Mouse (Mus musculus) A20 (cell line): ENCODE measurements at regions not wholly inside any gene's neighbourhood (a gene's known extent, or its start where the extent isn't known, plus 50 kb on each side); places are given as distances from the start of the nearest gene placed in this dataset.

Experiments
- DNase-seq: peaks from one replicate; pipeline ENCODE4 v3.0.0-alpha.2; 2011; ENCODE audit warnings: low read depth, low spot score

DNA sequence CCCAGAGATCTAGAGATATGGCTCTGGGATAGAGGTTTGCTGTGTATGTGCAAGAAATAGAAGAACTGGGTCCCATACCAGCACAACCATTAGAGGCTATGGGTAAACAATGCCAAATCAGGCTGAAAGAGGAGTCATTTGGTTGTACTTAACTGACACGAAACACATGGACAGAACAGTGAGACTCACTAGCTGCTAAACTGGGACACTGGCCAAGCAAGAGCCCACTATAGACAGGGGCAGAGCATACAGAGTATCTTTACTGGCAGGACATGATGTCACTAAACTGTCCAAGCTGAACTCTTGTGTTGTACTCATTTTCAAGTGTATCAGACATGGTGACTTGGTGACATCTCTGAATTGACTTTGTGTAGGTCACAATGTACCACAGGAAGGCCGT, 371.3 kb upstream of the Dynlrb2 start:
- no peak for DNase-seq

GRCm38 (mm10) chr8:116133084-116133483, 371.7 kb upstream of the Dynlrb2 start:
- DNase-seq: no peak

DNA sequence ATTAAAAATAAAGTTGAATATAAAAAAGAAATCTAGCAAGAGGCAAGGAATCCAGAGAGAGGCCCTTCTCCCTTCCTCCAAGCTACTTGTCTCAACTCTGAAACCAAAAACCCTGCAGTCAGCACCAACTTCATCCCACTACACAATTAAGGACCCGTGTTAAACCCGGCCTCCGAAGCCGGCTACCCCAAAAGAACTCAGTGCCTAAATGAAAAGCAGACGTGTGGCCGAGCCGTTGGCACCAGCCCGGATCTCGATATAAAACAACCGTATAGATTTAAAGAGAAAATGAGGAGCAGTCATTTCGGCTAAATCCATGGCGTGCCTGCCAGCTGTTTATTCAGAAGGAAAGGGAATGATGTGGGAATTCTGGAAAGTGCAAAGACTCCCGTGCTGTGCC, 384.7 kb upstream of the Dynlrb2 start:
- no peak for DNase-seq

- no peak for DNase-seq
Measured at GRCm38 (mm10) chr8:116117919-116118318, 386.9 kb upstream of the Dynlrb2 start.

GRCm38 (mm10) chr8:116116625-116117024, 388.1 kb upstream of the Dynlrb2 start:
- no peak for DNase-seq

GRCm38 (mm10) chr8:116115811-116116372, 388.9 kb upstream of the Dynlrb2 start:
- DNase-seq: no peak

DNA sequence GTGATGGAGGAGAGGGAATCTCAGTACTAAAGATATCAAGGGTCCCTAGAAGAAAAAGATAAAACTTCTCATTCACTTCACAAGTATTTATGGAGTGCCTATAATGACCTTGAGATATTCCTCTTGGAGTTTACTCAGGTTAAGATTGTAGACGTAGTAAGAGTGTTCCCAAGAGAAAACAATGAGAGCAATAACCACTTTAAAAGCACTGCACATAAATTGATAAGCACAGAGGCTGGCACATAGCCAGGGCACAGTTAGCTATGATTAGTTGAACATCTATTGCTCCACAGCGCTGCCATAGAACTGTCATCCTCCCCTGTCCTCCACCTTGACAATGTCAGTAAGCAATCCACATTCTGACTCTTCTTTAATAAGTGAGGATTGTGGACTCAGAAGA, 389.8 kb upstream of the Dynlrb2 start:
- DNase-seq: no peak

- DNase-seq: no peak
Measured at GRCm38 (mm10) chr8:116114502-116114901, 390.3 kb upstream of the Dynlrb2 start.

DNA sequence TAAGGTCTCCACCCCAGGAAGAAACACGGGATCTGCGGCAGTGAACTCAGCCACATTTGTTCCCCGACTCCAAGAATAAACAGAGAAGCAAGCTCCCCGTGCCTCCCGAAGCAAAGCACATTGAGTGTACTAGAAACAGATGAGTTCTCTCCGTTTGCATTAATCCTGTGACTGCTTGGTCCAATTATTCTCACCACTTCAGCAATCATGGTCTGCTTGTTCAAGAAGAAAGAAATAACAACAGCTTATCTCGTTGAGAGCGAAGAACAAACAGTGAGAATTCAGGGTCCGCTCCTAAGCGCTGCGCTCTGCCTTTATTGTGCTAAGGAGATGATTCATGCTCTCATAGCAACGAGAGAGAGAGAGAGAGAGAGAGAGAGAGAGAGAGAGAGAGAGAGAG, 393.6 kb upstream of the Dynlrb2 start:
- DNase-seq: no peak

DNA sequence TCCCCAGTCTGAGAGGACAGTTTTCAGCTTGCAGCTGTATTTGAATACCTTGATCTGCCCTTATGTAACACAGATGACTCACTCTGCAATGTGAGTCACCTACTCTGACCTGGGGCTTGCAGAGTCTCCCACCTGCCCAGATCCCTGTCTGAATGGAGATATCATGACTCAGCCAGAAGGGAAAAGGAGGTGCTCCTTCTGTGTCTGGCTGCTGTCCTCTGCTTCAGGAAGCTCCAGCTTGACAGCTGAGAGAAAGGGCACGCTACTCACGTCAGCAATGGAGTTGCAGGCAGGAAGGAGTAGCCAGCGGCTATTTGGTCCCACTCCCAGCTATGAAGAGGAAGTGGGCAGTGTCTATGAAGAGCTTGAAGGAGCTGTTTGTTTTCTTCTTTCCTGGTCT, 389.1 kb upstream of the Maf start:
- DNase-seq: no peak

- no peak for DNase-seq
Measured at GRCm38 (mm10) chr8:116083156-116083555, 375.6 kb upstream of the Maf start.

- no peak for DNase-seq
Measured at GRCm38 (mm10) chr8:116078849-116079407, 371.3 kb upstream of the Maf start.

DNA sequence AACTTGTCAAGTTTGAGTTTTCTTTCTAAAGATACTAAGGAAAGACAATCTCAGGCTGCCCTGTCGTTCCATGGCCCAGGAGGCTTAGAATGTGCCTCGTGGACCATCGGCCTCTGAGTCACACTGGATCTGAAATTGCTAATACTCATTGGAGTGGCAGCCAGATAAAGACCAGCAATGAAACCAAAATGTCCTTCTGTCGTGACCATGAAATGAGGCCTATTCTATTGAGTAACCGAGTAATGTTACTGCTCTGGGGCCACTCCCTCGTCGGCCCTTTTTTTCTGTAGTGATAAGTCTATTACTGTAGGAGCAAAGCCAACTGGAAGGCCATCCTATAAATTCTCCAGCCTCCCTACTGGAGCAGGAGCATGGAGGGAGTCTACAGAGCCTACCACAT, 363.9 kb upstream of the Maf start:
- DNase-seq: no peak

- no peak for DNase-seq
Measured at GRCm38 (mm10) chr8:116069538-116069937, 361.9 kb upstream of the Maf start.

- DNase-seq: no peak
Measured at GRCm38 (mm10) chr8:116067978-116068375, 360.4 kb upstream of the Maf start.

- DNase-seq: no peak
Measured at GRCm38 (mm10) chr8:116067182-116067977, 359.8 kb upstream of the Maf start.

DNA sequence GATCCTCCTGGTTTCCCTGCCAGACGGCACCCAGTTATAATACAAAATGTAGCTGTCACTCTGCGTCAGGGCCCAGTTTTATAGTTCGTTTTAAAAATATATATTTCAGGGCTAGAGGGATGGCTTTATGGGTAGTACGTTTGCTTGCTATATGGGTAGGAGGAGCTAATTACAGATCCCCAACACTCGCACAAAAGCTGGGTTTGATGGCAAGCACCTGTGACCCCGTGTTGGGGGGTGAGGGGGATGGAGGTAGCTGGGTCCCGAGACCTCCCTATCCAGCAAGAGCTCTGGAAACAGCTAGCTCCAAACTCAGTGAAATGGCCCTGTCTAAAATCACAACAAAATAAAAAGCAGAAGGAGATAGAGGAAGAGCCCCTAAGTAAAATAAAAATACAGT, 358.3 kb upstream of the Maf start:
- DNase-seq: no peak

DNA sequence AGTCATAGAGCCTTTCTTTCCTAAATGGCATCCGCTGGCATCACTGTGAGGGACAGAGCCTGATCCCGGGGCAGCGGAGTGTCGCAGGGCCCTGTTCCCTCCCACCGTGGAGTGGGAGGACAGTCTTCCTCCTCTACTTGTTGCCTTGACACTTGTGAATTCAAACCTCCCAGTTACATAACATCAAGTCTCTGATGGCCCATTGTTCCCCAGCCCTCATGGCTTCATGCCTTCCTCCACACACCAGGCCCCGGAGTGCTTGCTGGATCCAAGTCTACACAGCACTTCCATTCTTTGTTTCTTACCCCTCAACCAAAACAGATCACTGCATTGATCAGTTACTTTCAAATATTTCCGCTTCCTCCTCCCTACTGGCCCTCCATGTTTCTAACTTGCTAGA, 357.7 kb upstream of the Maf start:
- DNase-seq: no peak

- DNase-seq: no peak
Measured at GRCm38 (mm10) chr8:116064562-116064961, 357.0 kb upstream of the Maf start.

GRCm38 (mm10) chr8:116063541-116063940, 355.9 kb upstream of the Maf start:
- no peak for DNase-seq

DNA sequence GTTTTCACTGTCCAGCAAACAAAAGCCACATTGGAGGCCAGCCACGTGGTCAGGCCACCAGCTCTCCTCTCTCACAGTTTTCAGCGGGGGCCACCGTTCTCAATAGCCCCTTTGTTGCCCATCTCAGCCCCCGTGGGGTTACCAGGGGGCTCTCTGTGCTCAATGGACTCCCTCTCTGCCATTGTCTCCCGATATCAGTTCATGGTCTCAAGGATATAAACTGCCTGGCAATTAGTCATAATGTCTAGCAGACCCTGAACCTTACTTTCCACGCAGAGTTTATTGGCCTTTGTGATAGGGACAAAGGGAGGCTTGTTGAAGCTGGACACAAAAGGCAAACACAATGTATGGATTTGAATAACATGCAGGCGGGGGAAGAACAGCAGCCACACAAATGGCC, 345.9 kb upstream of the Maf start:
- no peak for DNase-seq

GRCm38 (mm10) chr8:116053043-116053442, 345.4 kb upstream of the Maf start:
- no peak for DNase-seq

- no peak for DNase-seq
Measured at GRCm38 (mm10) chr8:116048480-116048879, 340.9 kb upstream of the Maf start.
